Mouse (Mus musculus): ENCODE measurements around the gene Trim3. TPM values are rescaled to one million over a fixed set of nuclear protein-coding genes. Genes with fewer than 3 reads are reported as not detected.

Trim3 gene
- total RNA-seq, 2 experiments from 2014 or later: 26.2 to 34.9 TPM

DNA sequence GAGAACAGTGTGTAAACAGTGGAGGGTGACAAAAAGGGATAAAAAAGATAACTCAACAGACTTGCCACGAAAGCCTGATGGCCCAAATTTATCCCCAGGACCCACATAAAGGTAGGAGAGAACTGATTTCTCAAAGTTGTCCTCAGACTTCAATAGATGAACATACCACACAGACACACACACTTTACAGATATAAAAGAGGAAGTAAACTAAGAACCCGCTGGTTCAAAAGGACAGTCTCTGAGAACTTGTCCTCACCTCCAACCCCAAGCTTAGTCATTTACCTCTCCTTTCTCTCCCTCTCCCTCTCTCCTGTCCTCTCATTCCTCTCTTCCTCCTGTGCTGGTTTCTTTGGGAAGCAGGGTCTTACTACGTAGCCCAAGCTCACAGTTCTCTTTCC, 71.1 kb downstream of the Trim3 start:
- DNase-seq (ENCODE audit: low spot score in 2 of 2): no peak

DNA sequence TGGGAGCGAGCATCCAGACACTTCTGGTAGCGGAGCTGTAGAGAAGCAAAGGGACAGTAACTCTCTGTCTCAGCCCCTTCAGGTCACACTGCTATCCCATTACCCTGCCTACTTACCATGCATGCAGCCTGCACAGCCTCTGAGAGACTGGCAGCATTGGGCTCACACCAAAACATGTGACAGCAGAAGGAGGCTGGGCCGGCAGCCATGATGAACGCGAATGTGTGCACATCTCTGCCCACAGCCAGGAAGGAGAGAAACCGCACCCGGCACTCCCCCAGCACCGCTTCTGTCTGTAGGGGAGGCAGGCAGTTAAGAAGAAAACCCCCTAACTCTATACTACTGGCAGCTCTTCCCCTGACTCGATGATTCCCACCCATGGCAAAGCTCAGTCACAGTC, 74.4 kb downstream of the Trim3 start:
- no peak for DNase-seq (ENCODE audit: low spot score in 2 of 2)

DNA sequence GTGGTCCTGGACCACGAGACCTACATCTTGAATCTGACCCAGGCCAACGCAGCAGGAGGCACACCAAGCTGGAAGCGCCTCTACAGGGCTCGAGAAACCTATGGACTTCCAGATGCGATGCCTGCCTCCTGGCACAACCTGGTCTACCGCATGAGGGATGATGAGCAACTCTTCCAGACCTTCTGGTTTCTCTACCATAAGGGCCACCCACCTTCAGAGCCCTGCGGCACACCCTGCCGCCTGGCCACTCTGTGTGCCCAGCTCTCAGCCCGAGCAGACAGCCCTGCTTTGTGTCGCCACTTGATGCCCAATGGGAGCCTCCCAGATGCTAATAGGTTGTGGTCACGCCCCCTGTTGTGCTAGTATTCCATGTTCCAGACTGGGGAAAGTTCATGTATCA, 75.7 kb downstream of the Trim3 start:
- DNase-seq (ENCODE audit: low spot score in 2 of 2): no peak

- no peak for DNase-seq (ENCODE audit: low spot score in 2 of 2)
Observed at GRCm38 (mm10) chr7:105556406-105556805, 77.0 kb downstream of the Trim3 start.

DNA sequence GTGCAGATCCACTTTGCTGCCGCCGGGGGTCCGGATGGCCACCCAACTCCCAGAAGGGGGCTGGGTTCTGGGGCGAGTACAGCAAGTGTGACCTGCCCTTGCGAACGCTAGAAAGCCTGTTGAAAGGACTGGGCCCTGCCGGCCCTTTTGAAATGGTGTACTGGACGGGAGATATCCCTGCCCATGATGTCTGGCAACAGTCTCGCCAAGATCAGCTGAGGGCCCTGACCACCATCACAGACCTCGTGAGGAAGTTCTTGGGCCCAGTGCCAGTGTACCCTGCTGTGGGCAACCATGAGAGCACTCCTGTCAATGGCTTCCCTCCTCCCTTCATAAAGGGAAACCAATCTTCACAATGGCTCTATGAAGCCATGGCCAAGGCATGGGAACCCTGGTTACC, 77.8 kb downstream of the Trim3 start:
- no peak for DNase-seq (ENCODE audit: low spot score in 2 of 2)

Other genes with a start within 250 kb of the Trim3 start
- 10 to 100 TPM; 21.0 to 24.9 TPM for gene Fam160a2, start 233.5 kb downstream of the Trim3 start, total RNA-seq (2021)
- not detected for gene Cnga4, start 229.0 kb downstream of the Trim3 start, total RNA-seq (2021)
- not detected for gene Cckbr, start 207.8 kb downstream of the Trim3 start, total RNA-seq (2021)
- gene Cavin3, start 151.3 kb downstream of the Trim3 start, total RNA-seq (2021): 10 to 100 TPM; 63.8 to 65.3 TPM
- 10 to 100 TPM; 36.3 to 39.2 TPM for gene Smpd1, start 79.2 kb downstream of the Trim3 start, total RNA-seq (2021)
- 10 to 100 TPM; 15.0 to 16.6 TPM for gene Apbb1, start 51.9 kb downstream of the Trim3 start, total RNA-seq (2021)
- gene Hpx, start 33.4 kb downstream of the Trim3 start, total RNA-seq (2021): 1 to 10 TPM in 1 of 2 experiments, under 1 TPM in 1; 0.66 to 9.8 TPM
- gene Timm10b, start 6.5 kb upstream of the Trim3 start, total RNA-seq (2021): 10 to 100 TPM; 78.9 to 88.0 TPM
- gene Arfip2, start 6.8 kb upstream of the Trim3 start, total RNA-seq (2021): 10 to 100 TPM; 39.9 to 41.7 TPM
- gene Gm45799, start 7.0 kb upstream of the Trim3 start, total RNA-seq (2021): 1 to 10 TPM; 2.8 to 4.0 TPM
- gene Dnhd1, start 17.3 kb upstream of the Trim3 start, total RNA-seq (2021): 1 to 10 TPM; 2.2 to 3.0 TPM
- 100 to 1,000 TPM; 186 to 188 TPM for gene Ilk, start 103.0 kb upstream of the Trim3 start, total RNA-seq (2021)
- gene Rrp8, start 103.8 kb upstream of the Trim3 start, total RNA-seq (2021): 10 to 100 TPM; 14.5 to 16.9 TPM
- 10 to 100 TPM; 85.8 to 98.7 TPM for gene Taf10, start 110.8 kb upstream of the Trim3 start, total RNA-seq (2021)
- 10 to 100 TPM; 37.6 to 42.6 TPM for gene Tpp1, start 118.7 kb upstream of the Trim3 start, total RNA-seq (2021)
- gene Dchs1, start 154.1 kb upstream of the Trim3 start, total RNA-seq (2021): 10 to 100 TPM; 40.9 to 42.5 TPM
- gene Mrpl17, start 177.5 kb upstream of the Trim3 start, total RNA-seq (2021): 100 to 1,000 TPM; 177 to 182 TPM